Mouse (Mus musculus) cerebellum, adult 11-12 months (tissue): Measurements from ENCODE around the gene Hs3st6.
A peak's percentile ranks its signal among the peaks of the same experiment; 100 is the strongest.

ENCODE experiments used
- DNase-seq: peaks from one replicate; pipeline ENCODE4 v3.0.0; 2022

The Hs3st6 gene

GRCm38 (mm10) chr17:24773241-24773640 lies 20.5 kb downstream of the Hs3st6 start:
- no peak for DNase-seq

GRCm38 (mm10) chr17:24775173-24775572 lies 22.4 kb downstream of the Hs3st6 start:
- no peak for DNase-seq

- no peak for DNase-seq
Measured at GRCm38 (mm10) chr17:24777073-24777472, 24.3 kb downstream of the Hs3st6 start.

GRCm38 (mm10) chr17:24780821-24781220 lies 28.0 kb downstream of the Hs3st6 start:
- no peak for DNase-seq

- DNase-seq, result no peak
Measured at GRCm38 (mm10) chr17:24792190-24792589, 39.4 kb downstream of the Hs3st6 start.

GRCm38 (mm10) chr17:24794791-24795190 lies 42.0 kb downstream of the Hs3st6 start:
- peak; percentile 6 for DNase-seq

GRCm38 (mm10) chr17:24796969-24797368 lies 44.2 kb downstream of the Hs3st6 start:
- DNase-seq, result no peak

GRCm38 (mm10) chr17:24798229-24798628 lies 45.4 kb downstream of the Hs3st6 start:
- DNase-seq, result no peak

- no peak for DNase-seq
Measured at GRCm38 (mm10) chr17:24799476-24799875, 46.7 kb downstream of the Hs3st6 start.

- DNase-seq, result no peak
Measured at GRCm38 (mm10) chr17:24800524-24800923, 47.7 kb downstream of the Hs3st6 start.

GRCm38 (mm10) chr17:24803952-24804951 lies 51.5 kb downstream of the Hs3st6 start, which contains the start of gene Meiob:
Gene Meiob, plus strand, starts transcription at chr17:24804289.
- DNase-seq, result peak; percentile 6
